Mouse (Mus musculus): ENCODE results near the gene Gm7030.
"Not testable (repeated sequence)": the region's sequence is repeated elsewhere in the genome, so short reads cannot be mapped to it uniquely, and the experiment has no call there.

GRCm38 (mm10) chr17:36128968-36129817, at the start of gene Gm7030:
- not testable (repeated sequence) for TF ChIP-seq CHD2 (IDR thresholded peaks at IDR 0.05; ENCODE audit: low read length); RAD21 (IDR thresholded peaks at IDR 0.05; ENCODE audit: low read depth, low read length); SMC3 (IDR thresholded peaks at IDR 0.05; ENCODE audit: low read depth, low read length); MEF2A (IDR thresholded peaks at IDR 0.05; ENCODE audit: borderline replicate concordance, low read depth, low read length); CTCF (conservative IDR thresholded peaks at IDR 0.05 in 1 of 2, IDR thresholded peaks at IDR 0.05 in 1 of 2; ENCODE audit: low read depth in 2 of 2, low read length in 2 of 2); POLR2A (IDR thresholded peaks at IDR 0.05; ENCODE audit: low read depth, low read length); BHLHE40 (IDR thresholded peaks at IDR 0.05; ENCODE audit: low read depth, low read length); EP300 (IDR thresholded peaks at IDR 0.05; ENCODE audit: low read length); USF1 (IDR thresholded peaks at IDR 0.05; ENCODE audit: low read depth, low read length); NELFE (IDR thresholded peaks at IDR 0.05; ENCODE audit: low read depth, low read length); CHD1 (IDR thresholded peaks at IDR 0.05; ENCODE audit: low read depth, low read length)

Data from CH12.LX (cell line).